Mouse (Mus musculus) embryonic facial prominence, embryonic 13.5 days (tissue): ENCODE data around the gene Plcb1. TPM values are rescaled to one million over a fixed set of nuclear protein-coding genes. Genes with fewer than 3 reads are reported as not detected.

Source experiments
- ATAC-seq: fragments of 200-750 bp; cut with Nextera tagmentation; 2 replicates; pipeline ENCODE4 v1.8.0; 2017; ENCODE audit warnings: low read depth; ENCODE audit not compliant: insufficient number of reproducible peaks, insufficient read depth, low FRiP score, low TSS enrichment
- H3K27ac ChIP-seq: fragments of 300-500 bp; sonication (generic); 2 replicates; pipeline ENCODE4 v1.5.1; 2015; ENCODE audit warnings: moderate library complexity, mild to moderate bottlenecking, inconsistent platforms
- H3K27me3 ChIP-seq: fragments of 300-500 bp; sonication (generic); 2 replicates; pipeline ENCODE4 v1.6.1; 2015; ENCODE audit warnings: mild to moderate bottlenecking, inconsistent platforms
- H3K36me3 ChIP-seq: fragments of 300-500 bp; sonication (generic); 2 replicates; pipeline ENCODE4 v1.6.1; 2015; ENCODE audit warnings: mild to moderate bottlenecking, inconsistent platforms
- H3K4me1 ChIP-seq: fragments of 300-500 bp; sonication (generic); 2 replicates; pipeline ENCODE4 v1.6.1; 2015; ENCODE audit warnings: inconsistent platforms
- H3K4me2 ChIP-seq: fragments of 300-500 bp; sonication (generic); 2 replicates; pipeline ENCODE4 v1.6.1; 2015; ENCODE audit warnings: moderate library complexity, mild to moderate bottlenecking, inconsistent platforms
- H3K4me3 ChIP-seq: fragments of 300-500 bp; sonication (generic); 2 replicates; pipeline ENCODE4 v1.5.1; 2015; ENCODE audit warnings: mild to moderate bottlenecking, inconsistent platforms
- H3K9ac ChIP-seq: fragments of 300-500 bp; sonication (generic); 2 replicates; pipeline ENCODE4 v1.6.1; 2015; ENCODE audit warnings: mild to moderate bottlenecking, inconsistent platforms
- H3K9me3 ChIP-seq: fragments of 300-500 bp; sonication (generic); 2 replicates; pipeline ENCODE4 v1.6.1; 2016; ENCODE audit warnings: inconsistent platforms
- WGBS: fragments of 180-500 bp; shearing (Covaris S2); methylation state at CpG from one replicate; pipeline ENCODE4 v1.1.7; 2015; ENCODE audit warnings: mixed read lengths; 5-methylcytosine and 5-hydroxymethylcytosine counted together
- polyA plus RNA-seq: library from polyadenylated mRNA; unstranded; fragments of >200 nt; fragmentation: Nextera tagmentation; extraction: Ambion mirVana; gene quantifications from 2 replicates; pipeline ENCODE4 v1.2.1, GENCODE M21; 2015

Plcb1 gene
- polyA plus RNA-seq, 1 experiment from 2014 or later, result 18.3 TPM

DNA sequence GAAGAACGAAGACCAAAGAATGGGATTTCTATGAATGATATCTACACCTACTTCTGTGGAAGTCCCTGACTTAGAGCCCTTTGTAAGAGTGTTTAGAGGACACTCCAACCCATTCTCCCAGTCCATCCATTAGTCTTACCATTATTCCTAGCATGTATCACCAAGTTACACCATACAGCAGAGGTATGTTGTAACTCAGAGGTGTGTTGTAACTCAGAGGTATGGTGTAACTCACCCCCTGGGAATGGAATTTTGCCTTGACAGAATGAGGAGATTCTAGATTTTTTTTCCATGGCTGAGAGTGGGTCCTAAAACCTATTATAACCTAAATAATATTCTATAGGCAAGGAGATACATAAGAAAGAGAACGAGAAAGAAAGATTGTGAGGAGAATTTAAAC is 516.6 kb downstream of the Plcb1 start:
- no peak overlapping the region for H3K27ac ChIP-seq
- no peaks in the 10 kb centered on the region for H3K27me3 ChIP-seq
- no peak for ATAC-seq
- H3K4me1 ChIP-seq, result no peaks in the 10 kb centered on the region
- no peak overlapping the region for H3K9ac ChIP-seq
- H3K36me3 ChIP-seq, result no peaks in the 10 kb centered on the region
- no peak overlapping the region for H3K4me3 ChIP-seq
- H3K9me3 ChIP-seq, result no peaks in the 10 kb centered on the region
- no peak overlapping the region for H3K4me2 ChIP-seq
- 87% methylated on average over 2 of the region's 2 CpGs for WGBS

DNA sequence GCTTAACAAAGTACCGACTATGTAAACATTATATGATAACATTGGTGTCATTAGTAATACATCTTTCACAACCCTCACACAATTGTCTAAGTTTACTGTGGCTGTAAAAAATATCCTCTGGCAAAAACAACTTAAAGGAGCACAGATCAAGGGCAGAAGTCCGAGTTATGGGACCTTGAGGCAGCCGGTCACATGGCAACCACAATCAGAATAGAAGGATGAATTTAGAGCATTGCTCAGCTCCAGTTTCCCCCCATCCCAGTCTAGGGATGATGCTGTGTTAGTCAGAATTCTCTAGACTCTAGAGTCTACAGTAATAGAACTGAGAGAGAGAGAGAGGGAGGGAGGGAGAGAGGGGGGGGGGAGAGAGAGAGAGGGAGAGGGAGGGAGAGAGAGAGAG is 519.3 kb downstream of the Plcb1 start:
- no peak for ATAC-seq
- H3K27me3 ChIP-seq, result no peaks in the 10 kb centered on the region
- no peaks in the 10 kb centered on the region for H3K4me1 ChIP-seq
- no peak overlapping the region for H3K4me3 ChIP-seq
- no peak overlapping the region for H3K9ac ChIP-seq
- no peak overlapping the region for H3K27ac ChIP-seq
- H3K4me2 ChIP-seq, result no peak overlapping the region
- no peaks in the 10 kb centered on the region for H3K36me3 ChIP-seq
- no peaks in the 10 kb centered on the region for H3K9me3 ChIP-seq
- 78% methylated on average over 3 of the region's 3 CpGs for WGBS

DNA sequence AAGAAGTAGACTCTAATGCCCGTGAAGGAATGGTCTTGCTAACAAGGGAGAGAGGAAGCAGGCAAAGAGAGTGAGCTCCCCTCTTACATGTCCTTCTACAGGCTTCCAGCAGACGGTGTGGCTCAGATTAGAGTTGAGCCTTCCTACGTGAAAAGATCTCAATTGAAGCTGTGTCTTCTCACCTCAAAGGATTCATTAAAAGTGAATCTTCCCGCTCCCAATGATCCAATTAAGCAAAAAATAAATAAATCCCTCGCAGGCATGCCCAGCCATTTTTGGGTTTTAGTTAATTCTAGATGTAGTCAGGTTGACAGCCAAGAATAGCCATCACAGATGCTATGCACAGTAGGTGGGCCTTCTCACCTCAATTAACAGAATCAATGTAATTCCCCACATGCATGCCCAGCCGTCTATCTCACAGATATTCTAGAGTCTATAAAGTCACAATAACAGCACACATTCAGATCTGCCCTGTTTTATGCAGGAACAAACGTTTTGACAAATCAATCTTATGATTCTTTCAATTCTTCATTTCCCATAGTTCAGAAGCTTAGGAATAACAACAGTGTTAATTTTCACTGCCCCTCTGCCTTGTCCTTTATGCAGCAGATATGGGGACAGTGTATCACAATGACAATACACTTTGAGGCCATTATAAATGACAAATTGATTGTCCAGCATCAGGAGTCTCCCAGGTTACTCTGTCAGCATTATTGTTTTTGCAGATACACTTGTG is 520.0 kb downstream of the Plcb1 start:
- no peak overlapping the region for H3K9ac ChIP-seq
- no peak for ATAC-seq

GRCm38 (mm10) chr2:135306472-135306771 is 520.6 kb downstream of the Plcb1 start:
- no peak overlapping the region for H3K4me3 ChIP-seq
- no peaks in the 10 kb centered on the region for H3K9me3 ChIP-seq
- no peak overlapping the region for H3K27ac ChIP-seq
- no peak overlapping the region for H3K4me2 ChIP-seq
- no peaks in the 10 kb centered on the region for H3K4me1 ChIP-seq
- 63% methylated on average over 2 of the region's 2 CpGs for WGBS
- no peaks in the 10 kb centered on the region for H3K27me3 ChIP-seq
- ATAC-seq, result no peak
- no peak overlapping the region for H3K9ac ChIP-seq
- H3K36me3 ChIP-seq, result no peaks in the 10 kb centered on the region

More for the DNA sequence above, 520.0 kb downstream of the Plcb1 start:
- H3K27me3 ChIP-seq, result no peaks in the 10 kb centered on the region
- no peaks in the 10 kb centered on the region for H3K36me3 ChIP-seq
- no peaks in the 10 kb centered on the region for H3K4me1 ChIP-seq
- WGBS, result 69% methylated on average over 7 of the region's 7 CpGs
- H3K4me3 ChIP-seq, result no peak overlapping the region
- no peaks in the 10 kb centered on the region for H3K9me3 ChIP-seq
- H3K27ac ChIP-seq, result no peak overlapping the region
- H3K4me2 ChIP-seq, result no peak overlapping the region

- ATAC-seq, result no peak
- no peaks in the 10 kb centered on the region for H3K4me1 ChIP-seq
- no peaks in the 10 kb centered on the region for H3K9me3 ChIP-seq
- WGBS, result 90% methylated on average over 4 of the region's 4 CpGs
- no peaks in the 10 kb centered on the region for H3K27me3 ChIP-seq
- no peak overlapping the region for H3K27ac ChIP-seq
- H3K36me3 ChIP-seq, result no peaks in the 10 kb centered on the region
- H3K9ac ChIP-seq, result no peak overlapping the region
- no peak overlapping the region for H3K4me3 ChIP-seq
- no peak overlapping the region for H3K4me2 ChIP-seq
Observed at GRCm38 (mm10) chr2:135307787-135308186, 521.9 kb downstream of the Plcb1 start.

- WGBS, result 82% methylated on average over 3 of the region's 3 CpGs
- ATAC-seq, result no peak
- Histone ChIP-seq H3K27me3 (no peaks in the 10 kb centered on the region), H3K4me3 (no peak overlapping the region), H3K9ac (no peak overlapping the region), H3K4me1 (no peaks in the 10 kb centered on the region), H3K27ac (no peak overlapping the region), H3K36me3 (no peaks in the 10 kb centered on the region), H3K4me2 (no peak overlapping the region), H3K9me3 (no peaks in the 10 kb centered on the region)
Observed at GRCm38 (mm10) chr2:135315980-135316379, 530.1 kb downstream of the Plcb1 start.

DNA sequence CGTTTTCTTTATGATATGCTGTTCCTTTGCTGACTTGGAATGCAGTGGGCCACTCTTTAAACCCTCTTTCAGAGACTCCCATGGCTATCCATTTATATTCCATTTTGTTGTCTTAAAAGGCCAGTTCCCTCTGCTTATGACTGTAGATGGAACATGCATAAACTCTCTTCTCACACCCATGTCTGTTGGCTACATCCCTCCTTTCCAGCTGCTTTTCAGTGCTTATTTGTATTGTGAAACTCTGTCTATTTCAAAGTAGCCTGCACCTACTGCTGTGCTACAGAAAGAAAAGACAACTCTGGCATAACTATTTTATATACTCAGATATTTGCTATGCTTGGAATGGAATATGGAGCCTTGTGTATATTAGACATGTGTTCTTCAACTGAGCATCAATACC is 532.3 kb downstream of the Plcb1 start:
- no peak for ATAC-seq
- no peak overlapping the region for H3K27ac ChIP-seq

GRCm38 (mm10) chr2:135323276-135323954 is 537.5 kb downstream of the Plcb1 start:
- no peaks in the 10 kb centered on the region for H3K36me3 ChIP-seq
- H3K4me2 ChIP-seq, result peak overlapping the region; percentile 47
- H3K4me1 ChIP-seq, result peaks cover 4% of the 10 kb centered on the region
- H3K27me3 ChIP-seq, result no peaks in the 10 kb centered on the region
- H3K27ac ChIP-seq, result no peak overlapping the region
- H3K9ac ChIP-seq, result no peak overlapping the region
- H3K4me3 ChIP-seq, result peak overlapping the region; percentile 19; the same call in 1 of the 2 replicates
- no peaks in the 10 kb centered on the region for H3K9me3 ChIP-seq
- 78% methylated on average over 7 of the region's 7 CpGs for WGBS
- no peak for ATAC-seq

More for the DNA sequence above, 532.3 kb downstream of the Plcb1 start:
- H3K9ac ChIP-seq, result no peak overlapping the region
- no peak overlapping the region for H3K4me2 ChIP-seq
- H3K27me3 ChIP-seq, result no peaks in the 10 kb centered on the region
- no peaks in the 10 kb centered on the region for H3K36me3 ChIP-seq
- WGBS, result 94% methylated on average over 1 of the region's 1 CpGs
- H3K4me3 ChIP-seq, result no peak overlapping the region
- no peaks in the 10 kb centered on the region for H3K4me1 ChIP-seq
- H3K9me3 ChIP-seq, result no peaks in the 10 kb centered on the region

DNA sequence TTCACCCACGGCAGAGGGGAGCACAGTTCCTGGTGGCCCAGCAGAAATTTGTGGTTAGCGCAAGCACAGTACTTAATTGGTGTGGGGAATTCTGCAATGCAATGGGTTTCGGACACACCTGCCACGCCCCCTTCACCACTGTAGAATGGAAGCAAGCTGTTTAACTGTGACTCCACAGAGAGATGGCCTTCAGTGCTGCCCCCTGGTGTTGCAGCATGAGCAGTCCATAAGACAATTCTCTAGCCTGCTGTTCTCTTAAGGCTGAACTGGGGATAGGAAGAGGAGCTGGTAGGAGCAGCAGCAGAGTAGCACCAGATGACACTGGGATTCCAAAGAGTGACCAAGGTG is 538.1 kb downstream of the Plcb1 start:
- no peaks in the 10 kb centered on the region for H3K27me3 ChIP-seq
- peaks cover 4% of the 10 kb centered on the region for H3K4me1 ChIP-seq
- no peak for ATAC-seq
- H3K9ac ChIP-seq, result no peak overlapping the region
- no peak overlapping the region for H3K27ac ChIP-seq
- H3K9me3 ChIP-seq, result no peaks in the 10 kb centered on the region
- H3K4me2 ChIP-seq, result peak overlapping the region; percentile 47
- WGBS, result 28% methylated on average over 4 of the region's 4 CpGs
- H3K4me3 ChIP-seq, result peak overlapping the region; percentile 19; the same call in 1 of the 2 replicates
- H3K36me3 ChIP-seq, result no peaks in the 10 kb centered on the region

DNA sequence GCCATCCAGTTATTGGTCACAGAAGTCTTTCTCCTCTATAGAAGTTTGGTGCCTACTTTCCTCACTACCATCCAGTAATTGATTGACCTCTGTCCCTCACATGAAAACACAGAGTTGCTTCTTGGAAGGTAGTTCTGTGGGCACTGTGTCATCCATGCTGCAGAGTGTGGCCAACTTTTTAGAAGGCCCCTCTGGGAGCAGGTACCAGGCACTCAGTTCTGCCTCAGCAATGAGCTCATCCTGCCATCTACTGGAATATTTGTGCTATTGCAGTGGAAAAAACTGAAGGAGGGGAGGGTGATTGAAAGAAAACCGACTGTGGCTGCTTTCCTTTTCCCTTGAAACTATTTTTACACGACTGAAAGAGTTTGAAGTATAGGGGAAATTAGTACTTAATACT is 542.9 kb downstream of the Plcb1 start:
- Histone ChIP-seq H3K27me3 (no peaks in the 10 kb centered on the region), H3K9ac (no peak overlapping the region), H3K36me3 (no peaks in the 10 kb centered on the region), H3K4me2 (no peak overlapping the region), H3K4me1 (peaks cover 1% of the 10 kb centered on the region), H3K9me3 (no peaks in the 10 kb centered on the region), H3K4me3 (no peak overlapping the region), H3K27ac (no peak overlapping the region)
- ATAC-seq, result peak; percentile 67; the same call in 1 of the 2 replicates
- WGBS, result 2% methylated on average over 2 of the region's 2 CpGs

GRCm38 (mm10) chr2:135329782-135330545 is 544.1 kb downstream of the Plcb1 start:
- H3K4me2 ChIP-seq, result peak overlapping the region; percentile 58
- no peaks in the 10 kb centered on the region for H3K36me3 ChIP-seq
- no peaks in the 10 kb centered on the region; the same call in 1 of the 2 replicates for H3K4me1 ChIP-seq
- no peaks in the 10 kb centered on the region for H3K27me3 ChIP-seq
- 10% methylated on average over 14 of the region's 14 CpGs for WGBS
- no peak overlapping the region for H3K9ac ChIP-seq
- peak overlapping the region; percentile 30 for H3K4me3 ChIP-seq
- no peaks in the 10 kb centered on the region for H3K9me3 ChIP-seq
- H3K27ac ChIP-seq, result no peak overlapping the region
- peak; percentile 59; the same call in 1 of the 2 replicates for ATAC-seq
